Mouse (Mus musculus) bone marrow macrophage, adult 2 months (primary cell): ENCODE data around the gene Ecm1.

Experiments
- CTCF ChIP-seq: IDR thresholded peaks from 2 replicates; pipeline ENCODE4 v1.5.1; 2012; ENCODE audit warnings: low read depth, mild to moderate bottlenecking, low read length, moderate library complexity
- POLR2A ChIP-seq: IDR thresholded peaks from 2 replicates; pipeline ENCODE4 v1.6.1; 2012; ENCODE audit warnings: mild to moderate bottlenecking, low read depth, low read length, borderline replicate concordance

- TF ChIP-seq CTCF: no peak
- no peak for TF ChIP-seq POLR2A
Measured at GRCm38 (mm10) chr3:95701085-95701484, 38.3 kb downstream of the Ecm1 start.
